Mouse (Mus musculus) lung, postnatal 0 days (tissue): ENCODE measurements around the gene Rprd1b.

ENCODE experiments used
- CTCF ChIP-seq: IDR thresholded peaks from 2 replicates; pipeline ENCODE4 v1.5.1; 2016; ENCODE audit warnings: antibody characterized with exemption, mild to moderate bottlenecking
- EP300 ChIP-seq: IDR thresholded peaks from 2 replicates; pipeline ENCODE4 v1.6.1; 2016; ENCODE audit warnings: antibody characterized with exemption, mild to moderate bottlenecking, control low read depth

GRCm38 (mm10) chr2:158101768-158102167 is 73.5 kb downstream of the Rprd1b start:
- TF ChIP-seq EP300: no peak
- no peak for TF ChIP-seq CTCF
